Mouse (Mus musculus) stomach, postnatal 0 days (tissue): ENCODE measurements around the gene Coq6.

Source experiments
- CTCF ChIP-seq: IDR thresholded peaks from 2 replicates; pipeline ENCODE4 v1.5.1; 2016; ENCODE audit warnings: antibody characterized with exemption, low read depth, mild to moderate bottlenecking, moderate library complexity
- EP300 ChIP-seq: optimal IDR thresholded peaks from 2 replicates; pipeline ENCODE3; 2016; ENCODE audit warnings: antibody characterized with exemption

GRCm38 (mm10) chr12:84392681-84393080, 31.2 kb downstream of the Coq6 start:
- TF ChIP-seq CTCF (no peak), EP300 (no peak)
